Mouse (Mus musculus): ENCODE measurements at regions not wholly inside any gene's neighbourhood (a gene's known extent, or its start where the extent isn't known, plus 50 kb on each side); places are given as distances from the start of the nearest gene placed in this dataset.

GRCm38 (mm10) chr17:45815341-45815740 lies 81.7 kb upstream of the 1600014C23Rik start:
- TF ChIP-seq ZNF384 (IDR thresholded peaks at IDR 0.05; ENCODE audit: low read depth, low read length): no peak
- TF ChIP-seq CHD2 (IDR thresholded peaks at IDR 0.05; ENCODE audit: low read depth, low read length): no peak
- TF ChIP-seq MAFK (IDR thresholded peaks at IDR 0.05; ENCODE audit: insufficient read depth, low read depth, low read length): no peak
- no peak for TF ChIP-seq ZC3H11A (IDR thresholded peaks at IDR 0.05; ENCODE audit: borderline replicate concordance, low read depth, low read length)
- H3K27ac ChIP-seq (ENCODE audit: insufficient read depth, low read depth, low read length, poor library complexity, severe bottlenecking): no peak overlapping the region
- H3K9ac ChIP-seq (ENCODE audit: insufficient read depth, low read depth, low read length, poor library complexity, severe bottlenecking): no peak overlapping the region
- in situ Hi-C loops (cut with MboI; ENCODE audit: low sequenced_read_pairs in 2 of 2, unreplicated experiment in 2 of 2): no loop called here
- DNase-seq (ENCODE audit: low read depth, low spot score): no peak
- no peaks in the 10 kb centered on the region for H3K4me1 ChIP-seq (ENCODE audit: control insufficient read depth in 2 of 2, insufficient read depth in 2 of 2, low read length in 2 of 2, poor library complexity in 1 of 2)
- H3K9me3 ChIP-seq (ENCODE audit: control insufficient read depth, insufficient read depth, low read depth, low read length): no peaks in the 10 kb centered on the region
- H3K36me3 ChIP-seq (ENCODE audit: control insufficient read depth, insufficient read depth, low read length, poor library complexity, severe bottlenecking): no peaks in the 10 kb centered on the region
- no peak overlapping the region for H3K4me3 ChIP-seq (ENCODE audit: insufficient read depth in 1 of 2, low read depth in 1 of 2, low read length in 2 of 2, poor library complexity in 1 of 2, severe bottlenecking in 1 of 2)

GRCm38 (mm10) chr17:45814586-45814985 lies 80.9 kb upstream of the 1600014C23Rik start:
- Histone ChIP-seq H3K9ac (ENCODE audit: insufficient read depth, low read depth, low read length, poor library complexity, severe bottlenecking) (no peak overlapping the region), H3K4me1 (ENCODE audit: control insufficient read depth in 2 of 2, insufficient read depth in 2 of 2, low read length in 2 of 2, poor library complexity in 1 of 2) (no peaks in the 10 kb centered on the region), H3K27ac (ENCODE audit: insufficient read depth, low read depth, low read length, poor library complexity, severe bottlenecking) (no peak overlapping the region), H3K4me3 (ENCODE audit: insufficient read depth in 1 of 2, low read depth in 1 of 2, low read length in 2 of 2, poor library complexity in 1 of 2, severe bottlenecking in 1 of 2) (no peak overlapping the region), H3K9me3 (ENCODE audit: control insufficient read depth, insufficient read depth, low read depth, low read length) (no peaks in the 10 kb centered on the region), H3K36me3 (ENCODE audit: control insufficient read depth, insufficient read depth, low read length, poor library complexity, severe bottlenecking) (no peaks in the 10 kb centered on the region)
- no peak for TF ChIP-seq CHD2 (IDR thresholded peaks at IDR 0.05; ENCODE audit: low read depth, low read length)
- TF ChIP-seq ZNF384 (IDR thresholded peaks at IDR 0.05; ENCODE audit: low read depth, low read length): no peak
- TF ChIP-seq HCFC1 (IDR thresholded peaks at IDR 0.05; ENCODE audit: borderline replicate concordance, insufficient read depth, low read length): no peak
- no peak for TF ChIP-seq ZC3H11A (IDR thresholded peaks at IDR 0.05; ENCODE audit: borderline replicate concordance, low read depth, low read length)
- no peak for TF ChIP-seq MAFK (IDR thresholded peaks at IDR 0.05; ENCODE audit: insufficient read depth, low read depth, low read length)
- in situ Hi-C loops (cut with MboI; ENCODE audit: low sequenced_read_pairs in 2 of 2, unreplicated experiment in 2 of 2): no loop called here
- no peak for DNase-seq (ENCODE audit: low read depth, low spot score)

- Histone ChIP-seq H3K36me3 (ENCODE audit: control insufficient read depth, insufficient read depth, low read length, poor library complexity, severe bottlenecking) (no peaks in the 10 kb centered on the region), H3K4me3 (ENCODE audit: insufficient read depth in 1 of 2, low read depth in 1 of 2, low read length in 2 of 2, poor library complexity in 1 of 2, severe bottlenecking in 1 of 2) (no peak overlapping the region), H3K9ac (ENCODE audit: insufficient read depth, low read depth, low read length, poor library complexity, severe bottlenecking) (no peak overlapping the region), H3K9me3 (ENCODE audit: control insufficient read depth, insufficient read depth, low read depth, low read length) (no peaks in the 10 kb centered on the region), H3K4me1 (ENCODE audit: control insufficient read depth in 2 of 2, insufficient read depth in 2 of 2, low read length in 2 of 2, poor library complexity in 1 of 2) (no peaks in the 10 kb centered on the region), H3K27ac (ENCODE audit: insufficient read depth, low read depth, low read length, poor library complexity, severe bottlenecking) (no peak overlapping the region)
- no peak for DNase-seq (ENCODE audit: low read depth, low spot score)
- TF ChIP-seq CHD2 (IDR thresholded peaks at IDR 0.05; ENCODE audit: low read depth, low read length): no peak
- no peak for TF ChIP-seq ZC3H11A (IDR thresholded peaks at IDR 0.05; ENCODE audit: borderline replicate concordance, low read depth, low read length)
- no peak for TF ChIP-seq ZNF384 (IDR thresholded peaks at IDR 0.05; ENCODE audit: low read depth, low read length)
- TF ChIP-seq HCFC1 (IDR thresholded peaks at IDR 0.05; ENCODE audit: borderline replicate concordance, insufficient read depth, low read length): no peak
- TF ChIP-seq MAFK (IDR thresholded peaks at IDR 0.05; ENCODE audit: insufficient read depth, low read depth, low read length): no peak
- in situ Hi-C loops (cut with MboI; ENCODE audit: low sequenced_read_pairs in 2 of 2, unreplicated experiment in 2 of 2): no loop called here
These were observed 80.3 kb upstream of the 1600014C23Rik start for GRCm38 (mm10) chr17:45813956-45814355.

GRCm38 (mm10) chr17:45812289-45812955 lies 78.8 kb upstream of the 1600014C23Rik start:
- Histone ChIP-seq H3K27ac (ENCODE audit: insufficient read depth, low read depth, low read length, poor library complexity, severe bottlenecking) (no peak overlapping the region), H3K4me3 (ENCODE audit: insufficient read depth in 1 of 2, low read depth in 1 of 2, low read length in 2 of 2, poor library complexity in 1 of 2, severe bottlenecking in 1 of 2) (no peak overlapping the region), H3K36me3 (ENCODE audit: control insufficient read depth, insufficient read depth, low read length, poor library complexity, severe bottlenecking) (no peaks in the 10 kb centered on the region), H3K4me1 (ENCODE audit: control insufficient read depth in 2 of 2, insufficient read depth in 2 of 2, low read length in 2 of 2, poor library complexity in 1 of 2) (peaks cover 0 to 7% of the 10 kb centered on the region in 2 experiments; a peak in 1 of 4 replicates), H3K9ac (ENCODE audit: insufficient read depth, low read depth, low read length, poor library complexity, severe bottlenecking) (no peak overlapping the region), H3K9me3 (ENCODE audit: control insufficient read depth, insufficient read depth, low read depth, low read length) (no peaks in the 10 kb centered on the region)
- DNase-seq (ENCODE audit: low read depth, low spot score): no peak
- TF ChIP-seq CHD2 (IDR thresholded peaks at IDR 0.05; ENCODE audit: low read depth, low read length): no peak
- no peak for TF ChIP-seq HCFC1 (IDR thresholded peaks at IDR 0.05; ENCODE audit: borderline replicate concordance, insufficient read depth, low read length)
- TF ChIP-seq MAFK (IDR thresholded peaks at IDR 0.05; ENCODE audit: insufficient read depth, low read depth, low read length): no peak
- no peak for TF ChIP-seq ZC3H11A (IDR thresholded peaks at IDR 0.05; ENCODE audit: borderline replicate concordance, low read depth, low read length)
- TF ChIP-seq ZNF384 (IDR thresholded peaks at IDR 0.05; ENCODE audit: low read depth, low read length): no peak
- in situ Hi-C loops (cut with MboI; ENCODE audit: low sequenced_read_pairs in 2 of 2, unreplicated experiment in 2 of 2): no loop called here
